Mouse (Mus musculus) adrenal gland, adult 8-10 months (tissue): ENCODE measurements at regions not wholly inside any gene's neighbourhood (a gene's known extent, or its start where the extent isn't known, plus 50 kb on each side); places are given as distances from the start of the nearest gene placed in this dataset.

ENCODE experiments used
- DNase-seq: peaks from one replicate; pipeline ENCODE4 v3.0.0; 2022

DNA sequence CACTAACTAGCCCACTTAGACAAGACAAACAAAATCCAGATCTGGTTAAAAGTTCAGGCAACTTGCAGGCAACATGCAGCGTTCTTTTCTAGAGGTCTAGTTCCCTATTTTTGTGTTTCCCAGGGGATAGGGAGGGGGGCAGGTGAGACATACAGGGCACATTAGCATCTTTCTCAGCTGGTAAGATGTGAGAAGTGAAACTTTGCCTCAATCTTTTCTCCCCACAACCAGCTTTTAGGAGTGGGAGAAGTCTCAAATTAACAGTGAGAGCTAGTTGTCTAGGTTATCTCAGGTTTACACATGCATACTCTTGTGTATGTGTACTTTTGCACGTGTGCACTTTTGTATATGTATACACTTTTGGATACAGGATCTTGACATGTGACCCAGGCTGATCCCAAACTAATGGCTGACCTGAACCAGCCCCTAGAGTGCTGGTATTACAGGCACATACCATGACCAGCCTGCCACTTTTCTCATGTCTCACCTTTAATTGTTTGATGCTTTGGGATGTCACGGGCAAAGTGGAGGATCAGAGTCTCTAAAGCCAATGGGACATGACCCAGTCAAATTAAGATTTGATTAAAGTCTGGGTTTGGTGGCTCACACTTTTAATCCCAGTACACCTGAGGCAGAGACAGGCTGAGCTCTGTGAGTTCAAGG, 60.3 kb upstream of the Ube2e1 start:
- no peak for DNase-seq

DNA sequence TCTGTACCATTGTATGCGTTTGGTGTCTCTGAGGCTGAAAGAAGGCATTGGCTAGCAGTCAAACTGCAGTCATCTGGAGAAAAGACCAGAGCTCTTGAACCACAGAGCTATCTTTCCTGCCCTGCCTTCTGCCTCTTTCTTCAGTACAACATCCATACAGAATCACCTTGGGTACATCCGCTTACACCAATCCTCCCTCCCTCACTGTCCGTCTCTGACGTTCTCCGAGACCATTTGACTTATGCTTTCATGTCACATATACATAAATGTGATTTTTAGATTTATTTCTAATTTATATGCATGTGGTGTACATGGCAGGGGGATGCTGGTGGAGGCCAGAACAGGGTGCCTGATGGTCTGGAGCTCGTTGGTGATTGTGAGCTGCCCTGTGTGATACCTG, 57.7 kb upstream of the Ube2e1 start:
- DNase-seq: no peak

- no peak for DNase-seq
Observed at GRCm38 (mm10) chr14:18385953-18386668, 54.5 kb upstream of the Ube2e1 start.
